Mouse (Mus musculus): ENCODE measurements around the gene Fhod1. TPM values are rescaled to one million over a fixed set of nuclear protein-coding genes. Genes with fewer than 3 reads are reported as not detected.
A peak's percentile ranks its signal among the peaks of the same experiment; 100 is the strongest.

Fhod1 gene
- total and polyA plus RNA-seq, 2 experiments = 1.7 to 7.8 TPM

- H3K4me3 ChIP-seq (ENCODE audit: insufficient read depth, low read depth, low read length) = no peak overlapping the region
- no peaks in the 10 kb centered on the region for H3K36me3 ChIP-seq (ENCODE audit: control insufficient read depth, insufficient read depth, low read length)
Observed at GRCm38 (mm10) chr8:105355179-105356024, 7.6 kb upstream of the Fhod1 start.

DNA sequence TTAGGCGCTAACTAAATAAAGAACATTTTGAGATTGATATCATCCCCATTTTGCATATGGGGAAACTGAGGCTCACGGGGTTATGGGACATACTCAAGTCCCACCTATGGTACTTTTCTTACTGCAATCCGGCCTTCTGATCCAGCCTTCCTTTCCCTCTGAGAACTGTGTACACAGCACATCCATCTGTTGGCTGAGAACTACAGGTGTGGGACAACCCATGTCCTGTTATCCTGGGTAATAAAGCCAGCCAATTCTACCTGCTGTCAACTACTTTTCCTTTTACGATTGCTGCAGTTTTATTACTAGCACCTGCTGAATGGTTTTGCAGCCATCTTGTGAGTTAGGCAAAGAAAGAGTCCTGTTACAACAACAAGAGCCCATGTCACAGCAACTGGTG lies 6.8 kb upstream of the Fhod1 start:
- DNase-seq (ENCODE audit: extremely low read depth, low read depth, low spot score) = no peak
- no peaks in the 10 kb centered on the region for H3K4me1 ChIP-seq (ENCODE audit: control insufficient read depth, insufficient read depth, low read length)
- WGBS = 93% methylated on average over 4 of the region's 4 CpGs
- no peak overlapping the region for H3K9ac ChIP-seq (ENCODE audit: low read depth, low read length)
- H3K27me3 ChIP-seq (ENCODE audit: control insufficient read depth, insufficient read depth, low read length) = peaks cover 3% of the 10 kb centered on the region
- no peaks in the 10 kb centered on the region for H3K79me2 ChIP-seq (ENCODE audit: control insufficient read depth, insufficient read depth, low read length)
- TF ChIP-seq POLR2A (IDR thresholded peaks at IDR 0.05; ENCODE audit: extremely low read depth, insufficient read depth, low read length) (no peak), CTCF (IDR thresholded peaks at IDR 0.05; ENCODE audit: low read depth, low read length) (no peak)
- no peak overlapping the region for H3K27ac ChIP-seq (replicated peaks; ENCODE audit: insufficient read depth, low read depth, low read length)
- no peak overlapping the region for H3K4me3 ChIP-seq (ENCODE audit: insufficient read depth, low read depth, low read length)
- H3K36me3 ChIP-seq (ENCODE audit: control insufficient read depth, insufficient read depth, low read length) = no peaks in the 10 kb centered on the region

More at GRCm38 (mm10) chr8:105355179-105356024, 7.6 kb upstream of the Fhod1 start:
- H3K4me1 ChIP-seq (ENCODE audit: control insufficient read depth, insufficient read depth, low read length) = no peaks in the 10 kb centered on the region
- no peaks in the 10 kb centered on the region for H3K27me3 ChIP-seq (ENCODE audit: control insufficient read depth, insufficient read depth, low read length)
- WGBS = 78% methylated on average over 26 of the region's 26 CpGs
- H3K27ac ChIP-seq (replicated peaks; ENCODE audit: insufficient read depth, low read depth, low read length) = no peak overlapping the region
- no peak overlapping the region for H3K9ac ChIP-seq (ENCODE audit: low read depth, low read length)
- H3K79me2 ChIP-seq (ENCODE audit: control insufficient read depth, insufficient read depth, low read length) = no peaks in the 10 kb centered on the region
- no peak for DNase-seq (ENCODE audit: extremely low read depth, low read depth, low spot score)
- TF ChIP-seq CTCF (IDR thresholded peaks at IDR 0.05; ENCODE audit: low read depth, low read length) = no peak
- no peak for TF ChIP-seq POLR2A (IDR thresholded peaks at IDR 0.05; ENCODE audit: extremely low read depth, insufficient read depth, low read length)

- DNase-seq (ENCODE audit: extremely low read depth, low read depth, low spot score) = no peak
- TF ChIP-seq CTCF (IDR thresholded peaks at IDR 0.05; ENCODE audit: low read depth, low read length) (no peak), POLR2A (IDR thresholded peaks at IDR 0.05; ENCODE audit: extremely low read depth, insufficient read depth, low read length) (no peak)
- H3K36me3 ChIP-seq (ENCODE audit: control insufficient read depth, insufficient read depth, low read length) = no peaks in the 10 kb centered on the region
- H3K79me2 ChIP-seq (ENCODE audit: control insufficient read depth, insufficient read depth, low read length) = no peaks in the 10 kb centered on the region
- peaks cover 11% of the 10 kb centered on the region for H3K27me3 ChIP-seq (ENCODE audit: control insufficient read depth, insufficient read depth, low read length)
- H3K4me3 ChIP-seq (ENCODE audit: insufficient read depth, low read depth, low read length) = no peak overlapping the region
- H3K27ac ChIP-seq (replicated peaks; ENCODE audit: insufficient read depth, low read depth, low read length) = no peak overlapping the region
- H3K9ac ChIP-seq (ENCODE audit: low read depth, low read length) = no peak overlapping the region
- H3K4me1 ChIP-seq (ENCODE audit: control insufficient read depth, insufficient read depth, low read length) = no peaks in the 10 kb centered on the region
- WGBS = 78% methylated on average over 8 of the region's 8 CpGs
Observed at GRCm38 (mm10) chr8:105353583-105354135, 5.9 kb upstream of the Fhod1 start.

- H3K27me3 ChIP-seq (ENCODE audit: control insufficient read depth, insufficient read depth, low read length) = peaks cover 11% of the 10 kb centered on the region
- no peaks in the 10 kb centered on the region; the same call in 1 of the 2 replicates for H3K4me1 ChIP-seq (ENCODE audit: control insufficient read depth, insufficient read depth, low read length)
- TF ChIP-seq CTCF (IDR thresholded peaks at IDR 0.05; ENCODE audit: low read depth, low read length) (no peak), POLR2A (IDR thresholded peaks at IDR 0.05; ENCODE audit: extremely low read depth, insufficient read depth, low read length) (no peak)
- WGBS = 65% methylated on average over 7 of the region's 7 CpGs
- no peak for DNase-seq (ENCODE audit: extremely low read depth, low read depth, low spot score)
- H3K27ac ChIP-seq (replicated peaks; ENCODE audit: insufficient read depth, low read depth, low read length) = no peak overlapping the region
- H3K9ac ChIP-seq (ENCODE audit: low read depth, low read length) = no peak overlapping the region
- H3K36me3 ChIP-seq (ENCODE audit: control insufficient read depth, insufficient read depth, low read length) = no peaks in the 10 kb centered on the region
- no peaks in the 10 kb centered on the region for H3K79me2 ChIP-seq (ENCODE audit: control insufficient read depth, insufficient read depth, low read length)
- no peak overlapping the region for H3K4me3 ChIP-seq (ENCODE audit: insufficient read depth, low read depth, low read length)
Observed at GRCm38 (mm10) chr8:105350186-105350585, 2.4 kb upstream of the Fhod1 start.

DNA sequence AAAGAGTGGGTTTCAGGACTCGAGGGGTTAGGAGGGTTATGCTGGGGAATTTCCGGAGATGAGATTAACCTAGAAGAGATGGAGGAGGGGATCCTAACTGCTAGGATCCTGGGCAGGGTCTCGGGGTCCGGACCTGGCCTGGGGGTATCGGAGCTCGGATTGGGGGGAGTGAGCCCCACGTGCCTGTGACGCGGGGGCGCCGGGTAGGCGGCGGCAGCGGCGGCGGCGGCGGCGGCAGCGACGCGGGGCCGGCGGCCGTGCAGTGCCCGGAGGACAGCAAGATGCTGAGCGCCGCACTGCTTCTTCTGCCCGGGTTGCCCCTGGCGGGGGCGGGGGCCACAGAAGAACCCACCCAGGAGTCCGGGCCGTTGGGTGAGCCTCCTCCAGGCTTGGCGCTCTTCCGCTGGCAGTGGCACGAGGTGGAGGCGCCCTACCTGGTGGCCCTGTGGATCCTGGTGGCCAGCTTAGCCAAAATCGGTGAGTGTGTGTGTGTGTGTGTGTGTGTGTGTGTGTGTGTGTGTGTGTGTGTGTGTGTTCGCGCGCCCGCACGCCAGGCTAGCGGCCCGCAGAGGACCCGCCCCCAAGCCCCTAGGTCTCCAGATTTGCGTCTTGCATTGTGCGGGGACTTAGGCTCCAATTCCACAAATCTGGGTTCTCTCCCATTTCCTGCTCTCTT lies 1.5 kb upstream of the Fhod1 start:
- H3K36me3 ChIP-seq (ENCODE audit: control insufficient read depth, insufficient read depth, low read length) = no peaks in the 10 kb centered on the region
- peaks cover 11% of the 10 kb centered on the region for H3K27me3 ChIP-seq (ENCODE audit: control insufficient read depth, insufficient read depth, low read length)
- DNase-seq (ENCODE audit: extremely low read depth, low read depth, low spot score) = no peak
- TF ChIP-seq POLR2A (IDR thresholded peaks at IDR 0.05; ENCODE audit: extremely low read depth, insufficient read depth, low read length) (no peak), CTCF (IDR thresholded peaks at IDR 0.05; ENCODE audit: low read depth, low read length) (no peak)
- H3K9ac ChIP-seq (ENCODE audit: low read depth, low read length) = peak overlapping the region; percentile 18
- WGBS = 4% methylated on average over 48 of the region's 48 CpGs
- peak overlapping the region; percentile 49 for H3K4me3 ChIP-seq (ENCODE audit: insufficient read depth, low read depth, low read length)
- H3K27ac ChIP-seq (replicated peaks; ENCODE audit: insufficient read depth, low read depth, low read length) = no peak overlapping the region
- H3K4me1 ChIP-seq (ENCODE audit: control insufficient read depth, insufficient read depth, low read length) = no peaks in the 10 kb centered on the region; the same call in 1 of the 2 replicates
- no peaks in the 10 kb centered on the region for H3K79me2 ChIP-seq (ENCODE audit: control insufficient read depth, insufficient read depth, low read length)

Data from liver, adult 2 months (tissue).